In genomic region chr15:29226889-29227288, GRCm38 (mm10) we compare ENCODE assay signal across 24 mouse cellular contexts.
DNase-seq lines count a peak whose midpoint lies in the region; ATAC-seq and TF ChIP-seq lines count a peak whose summit lies in the region.
"Had no signal": no experiment of that assay in that cellular context is flagged by ENCODE, and none has a peak within 500 bp of the region (broad histone marks: within the 10 kb centered on the region; RNA-seq: fewer than 3 reads in every experiment).

No protein-coding gene starts in this region.

- TF ChIP-seq CTCF in left cerebral cortex, adult 2 months (IDR thresholded peaks at IDR 0.05), result no peak

- no peak overlapping the region for H3K9ac ChIP-seq in hindbrain, embryonic 16.5 days (ENCODE audit: low read depth, low read length)
- H3K9ac ChIP-seq in hindbrain, embryonic 14.5 days, result no peak overlapping the region
- H3K9ac ChIP-seq: kidney, embryonic 15.5 days; limb, embryonic 12.5 days; liver, postnatal 0 days; stomach, embryonic 15.5 days had no signal

- H3K4me2 ChIP-seq in hindbrain, embryonic 16.5 days (ENCODE audit: low read length), result no peak overlapping the region
- H3K4me2 ChIP-seq in hindbrain, embryonic 14.5 days (replicated peaks), result no peak overlapping the region
- H3K4me2 ChIP-seq: heart, embryonic 11.5 days; kidney, embryonic 15.5 days; limb, embryonic 12.5 days; liver, embryonic 11.5 days; stomach, embryonic 15.5 days had no signal

- no peaks in the 10 kb centered on the region for H3K9me3 ChIP-seq in hindbrain, embryonic 16.5 days (ENCODE audit: control insufficient read depth, low read length)
- H3K9me3 ChIP-seq in hindbrain, embryonic 14.5 days (ENCODE audit: control insufficient read depth, low read length), result no peaks in the 10 kb centered on the region
- H3K9me3 ChIP-seq: kidney, embryonic 15.5 days; limb, embryonic 12.5 days; stomach, embryonic 15.5 days had no signal

- H3K4me1 ChIP-seq in hindbrain, embryonic 16.5 days (ENCODE audit: control insufficient read depth, insufficient read depth, low read depth, low read length), result no peaks in the 10 kb centered on the region
- H3K4me1 ChIP-seq in hindbrain, embryonic 14.5 days (replicated peaks; ENCODE audit: control insufficient read depth, insufficient read depth, low read length), result no peaks in the 10 kb centered on the region
- H3K4me1 ChIP-seq: kidney, embryonic 15.5 days; limb, embryonic 12.5 days; stomach, embryonic 15.5 days had no signal

- peak; percentile 5 to 10 for DNase-seq in cerebellum, adult 18-20 months
- no peak for DNase-seq in cerebellum, postnatal 36 days
- no peak for DNase-seq in hindbrain, embryonic 14.5 days (ENCODE audit: low spot score)
- peak; percentile 15 for DNase-seq in left cerebral cortex, postnatal 4 days
- no peak for DNase-seq in left cerebral cortex, adult 2 months (ENCODE audit: extremely low spot score in 1 of 2, low spot score in 2 of 2)
- DNase-seq in cerebellum, postnatal 25 days, result peak; percentile 14 to 19
- no peak for DNase-seq in embryo, embryonic 10.5 days (ENCODE audit: low spot score)
- DNase-seq: adrenal gland, postnatal 14 days; gastrocnemius, postnatal 14 days; heart, adult 11 months; kidney, adult 11 months; kidney, postnatal 4 days; liver, postnatal 0 days; thymus, adult 2 months; thymus, postnatal 4 days had no signal

- peak; percentile 70 for ATAC-seq in hindbrain, embryonic 16.5 days
- no peak for ATAC-seq in hindbrain, embryonic 14.5 days (ENCODE audit: low FRiP score)
- ATAC-seq: liver, postnatal 0 days; lung, postnatal 0 days; midbrain, embryonic 16.5 days had no signal

- intact Hi-C loops in left cerebral cortex, postnatal 4 days (cut with DNase I), result no loop called here
- intact Hi-C loops in left cerebral cortex, adult 2 months (cut with DNase I), result no loop called here

- no peak overlapping the region for H3K4me3 ChIP-seq in hindbrain, embryonic 16.5 days (ENCODE audit: low read length)
- no peak overlapping the region for H3K4me3 ChIP-seq in hindbrain, embryonic 14.5 days (replicated peaks; ENCODE audit: low read length)
- no peak overlapping the region for H3K4me3 ChIP-seq in left cerebral cortex, adult 2 months
- H3K4me3 ChIP-seq: kidney, embryonic 15.5 days; limb, embryonic 12.5 days; stomach, embryonic 15.5 days had no signal

- no peaks in the 10 kb centered on the region for H3K27me3 ChIP-seq in hindbrain, embryonic 16.5 days (replicated peaks; ENCODE audit: control insufficient read depth, insufficient read depth, low read length)
- H3K27me3 ChIP-seq in hindbrain, embryonic 14.5 days (ENCODE audit: control insufficient read depth, insufficient read depth, low read length), result no peaks in the 10 kb centered on the region
- H3K27me3 ChIP-seq: kidney, embryonic 15.5 days; limb, embryonic 12.5 days; stomach, embryonic 15.5 days had no signal

- no peaks in the 10 kb centered on the region for H3K36me3 ChIP-seq in hindbrain, embryonic 16.5 days (ENCODE audit: control insufficient read depth, insufficient read depth, low read length)
- no peaks in the 10 kb centered on the region for H3K36me3 ChIP-seq in hindbrain, embryonic 14.5 days (replicated peaks; ENCODE audit: control insufficient read depth, insufficient read depth)
- H3K36me3 ChIP-seq: kidney, embryonic 15.5 days; limb, embryonic 12.5 days; stomach, embryonic 15.5 days had no signal

- no peak overlapping the region for H3K27ac ChIP-seq in hindbrain, embryonic 16.5 days (ENCODE audit: low read depth, low read length)
- H3K27ac ChIP-seq in hindbrain, embryonic 14.5 days, result no peak overlapping the region
- no peak overlapping the region for H3K27ac ChIP-seq in left cerebral cortex, adult 2 months
- H3K27ac ChIP-seq: kidney, embryonic 15.5 days; limb, embryonic 12.5 days; macrophage; stomach, embryonic 15.5 days had no signal

- WGBS in hindbrain, embryonic 16.5 days, result 68% methylated on average over 1 of the region's 1 CpGs
- WGBS in hindbrain, embryonic 14.5 days, result 92% methylated on average over 1 of the region's 1 CpGs

Comparison
In these comparisons a context has a peak if more than half of its experiments do, and no peak if none do; other contexts are left out.
1. DNase-seq: peak in cerebellum, adult 18-20 months (2 of 2), left cerebral cortex, postnatal 4 days (single experiment) and cerebellum, postnatal 25 days (2 of 2); none in cerebellum, postnatal 36 days (0 of 2), hindbrain, embryonic 14.5 days (single experiment), left cerebral cortex, adult 2 months (0 of 2) and embryo, embryonic 10.5 days (single experiment).